13 mouse cellular contexts compared by ENCODE assay signal in the genomic region with DNA sequence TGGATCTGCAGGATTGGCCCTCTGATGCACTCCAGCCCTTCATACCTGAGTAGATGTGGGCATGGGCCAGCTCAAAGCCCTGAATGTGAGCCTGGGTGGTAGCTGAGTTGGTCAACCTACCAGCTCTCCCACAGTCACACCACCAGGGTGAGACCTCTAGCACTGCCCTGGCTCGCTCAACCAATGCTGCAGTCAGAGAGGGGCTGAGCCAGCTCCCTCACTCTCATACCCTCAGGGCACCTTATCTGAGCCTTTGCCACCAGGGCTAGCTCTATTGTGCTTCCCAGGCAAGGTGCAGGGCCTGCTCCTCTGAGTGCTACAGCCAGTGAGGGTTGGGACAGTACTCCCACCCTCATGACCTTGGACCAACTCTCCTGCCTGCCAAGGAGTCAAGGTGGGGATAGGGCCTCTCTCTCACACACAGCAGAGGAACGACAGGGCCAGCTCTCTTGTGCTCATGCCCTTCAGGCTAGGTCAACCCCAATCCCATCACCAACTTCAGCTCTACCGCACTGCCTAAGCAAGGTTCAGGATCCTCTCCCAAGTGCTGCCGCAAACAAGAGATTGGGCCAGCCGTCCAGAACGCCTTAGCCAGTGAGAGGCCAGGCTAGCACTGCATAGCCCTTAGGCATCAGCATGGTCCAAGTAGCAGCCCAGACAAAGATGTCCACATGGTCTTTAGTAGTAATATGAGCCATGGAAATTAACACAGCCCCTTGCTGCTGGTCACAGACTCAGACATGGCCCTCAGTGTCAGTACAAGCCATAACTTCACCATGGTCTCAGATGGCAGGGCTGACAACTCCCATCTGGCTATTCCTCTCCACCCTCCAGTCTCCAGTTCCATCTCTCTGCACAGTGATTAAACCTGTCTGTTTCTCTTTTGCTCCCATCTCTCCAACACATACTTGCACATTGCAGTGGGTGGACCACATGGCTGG.
DNase-seq lines count a peak whose midpoint lies in the region; ATAC-seq lines count a peak whose summit lies in the region.
"Had no signal": no experiment of that assay in that cellular context is flagged by ENCODE, and none has a peak within 500 bp of the region (broad histone marks: within the 10 kb centered on the region; RNA-seq: fewer than 3 reads in every experiment).

No protein-coding gene starts in this region.

- H3K4me1 ChIP-seq in kidney, embryonic 14.5 days (ENCODE audit: control insufficient read depth, insufficient read depth, low read length), result 0 out of 2 replicates have a peak, but pooled peaks cover 3% of the 10 kb centered on the region
- H3K4me1 ChIP-seq in lung, embryonic 15.5 days, result peaks cover 3% of the 10 kb centered on the region; the same call in 1 of the 2 replicates
- no peaks in the 10 kb centered on the region for H3K4me1 ChIP-seq in hindbrain, embryonic 13.5 days (replicated peaks)
- H3K4me1 ChIP-seq: intestine, embryonic 15.5 days had no signal

- ATAC-seq in kidney, embryonic 14.5 days (ENCODE audit: low FRiP score, low TSS enrichment), result peak; percentile 97
- ATAC-seq in lung, embryonic 15.5 days (ENCODE audit: borderline replicate concordance, extremely low read depth, low FRiP score, low TSS enrichment), result peak; percentile 52; the same call in 1 of the 2 replicates
- ATAC-seq in hindbrain, embryonic 13.5 days (ENCODE audit: low FRiP score), result 0 out of 2 replicates have a peak, but pooled peaks have one; percentile 24
- 0 out of 2 replicates have a peak, but pooled peaks have one; percentile 3 for ATAC-seq in megakaryocyte, adult 5-6 weeks (ENCODE audit: poor library complexity, severe bottlenecking)
- ATAC-seq: forebrain, embryonic 16.5 days; intestine, embryonic 15.5 days had no signal

- no peaks in the 10 kb centered on the region for H3K27me3 ChIP-seq in kidney, embryonic 14.5 days (ENCODE audit: control insufficient read depth, insufficient read depth, low read length)
- no peaks in the 10 kb centered on the region for H3K27me3 ChIP-seq in lung, embryonic 15.5 days
- no peaks in the 10 kb centered on the region for H3K27me3 ChIP-seq in hindbrain, embryonic 13.5 days
- H3K27me3 ChIP-seq: intestine, embryonic 15.5 days had no signal

- H3K27ac ChIP-seq in kidney, embryonic 14.5 days (ENCODE audit: low read depth, low read length), result peak overlapping the region; percentile 61; the same call in 1 of the 2 replicates
- H3K27ac ChIP-seq in lung, embryonic 15.5 days, result no peak overlapping the region
- no peak overlapping the region for H3K27ac ChIP-seq in hindbrain, embryonic 13.5 days
- H3K27ac ChIP-seq: intestine, embryonic 15.5 days had no signal

- no peaks in the 10 kb centered on the region for H3K9me3 ChIP-seq in kidney, embryonic 14.5 days (ENCODE audit: control insufficient read depth, low read length)
- no peaks in the 10 kb centered on the region for H3K9me3 ChIP-seq in lung, embryonic 15.5 days
- no peaks in the 10 kb centered on the region for H3K9me3 ChIP-seq in hindbrain, embryonic 13.5 days
- H3K9me3 ChIP-seq: intestine, embryonic 15.5 days had no signal

- H3K4me2 ChIP-seq in kidney, embryonic 14.5 days (replicated peaks; ENCODE audit: low read depth, low read length), result no peak overlapping the region
- H3K4me2 ChIP-seq in lung, embryonic 15.5 days, result no peak overlapping the region
- H3K4me2 ChIP-seq in hindbrain, embryonic 13.5 days, result no peak overlapping the region
- H3K4me2 ChIP-seq: intestine, embryonic 15.5 days had no signal

- H3K36me3 ChIP-seq in kidney, embryonic 14.5 days (ENCODE audit: control insufficient read depth, insufficient read depth, low read length), result peaks cover 9% of the 10 kb centered on the region; the same call in 1 of the 2 replicates
- no peaks in the 10 kb centered on the region for H3K36me3 ChIP-seq in lung, embryonic 15.5 days
- no peaks in the 10 kb centered on the region for H3K36me3 ChIP-seq in hindbrain, embryonic 13.5 days
- H3K36me3 ChIP-seq: intestine, embryonic 15.5 days had no signal

- 69% methylated on average over 6 of the region's 6 CpGs for WGBS in kidney, embryonic 14.5 days
- 91% methylated on average over 6 of the region's 6 CpGs for WGBS in lung, embryonic 15.5 days
- WGBS in hindbrain, embryonic 13.5 days, result 93% methylated on average over 6 of the region's 6 CpGs

- H3K9ac ChIP-seq in kidney, embryonic 14.5 days (ENCODE audit: low read depth, low read length), result no peak overlapping the region
- no peak overlapping the region for H3K9ac ChIP-seq in lung, embryonic 15.5 days
- H3K9ac ChIP-seq in hindbrain, embryonic 13.5 days, result no peak overlapping the region
- H3K9ac ChIP-seq: intestine, embryonic 15.5 days had no signal

- DNase-seq in kidney, postnatal 36 days, result no peak
- no peak for DNase-seq in lung, postnatal 4 days
- no peak for DNase-seq in retina, embryonic 14.5 days (ENCODE audit: low spot score)
- DNase-seq: adrenal gland, adult 2 months; cerebellum, adult 9-11 months; gastrocnemius, postnatal 25 days; retina, postnatal 1 day had no signal

- H3K4me3 ChIP-seq in kidney, embryonic 14.5 days (ENCODE audit: low read length), result no peak overlapping the region
- H3K4me3 ChIP-seq in lung, embryonic 15.5 days, result no peak overlapping the region
- no peak overlapping the region for H3K4me3 ChIP-seq in hindbrain, embryonic 13.5 days
- H3K4me3 ChIP-seq: intestine, embryonic 15.5 days had no signal

Comparison
In these comparisons a context has a peak if more than half of its experiments do, and no peak if none do; other contexts are left out.
1. ATAC-seq: peak in every context shown above with its lines; median percentile 97 in kidney, embryonic 14.5 days; 52 in lung, embryonic 15.5 days; 24 in hindbrain, embryonic 13.5 days; 3 in megakaryocyte, adult 5-6 weeks.